Mouse (Mus musculus): ENCODE data around the gene Nudcd3. TPM values are rescaled to one million over a fixed set of nuclear protein-coding genes. Genes with fewer than 3 reads are reported as not detected.

Nudcd3 gene
- total RNA-seq, 2 experiments from 2014 or later: 56.4 to 61.0 TPM

DNA sequence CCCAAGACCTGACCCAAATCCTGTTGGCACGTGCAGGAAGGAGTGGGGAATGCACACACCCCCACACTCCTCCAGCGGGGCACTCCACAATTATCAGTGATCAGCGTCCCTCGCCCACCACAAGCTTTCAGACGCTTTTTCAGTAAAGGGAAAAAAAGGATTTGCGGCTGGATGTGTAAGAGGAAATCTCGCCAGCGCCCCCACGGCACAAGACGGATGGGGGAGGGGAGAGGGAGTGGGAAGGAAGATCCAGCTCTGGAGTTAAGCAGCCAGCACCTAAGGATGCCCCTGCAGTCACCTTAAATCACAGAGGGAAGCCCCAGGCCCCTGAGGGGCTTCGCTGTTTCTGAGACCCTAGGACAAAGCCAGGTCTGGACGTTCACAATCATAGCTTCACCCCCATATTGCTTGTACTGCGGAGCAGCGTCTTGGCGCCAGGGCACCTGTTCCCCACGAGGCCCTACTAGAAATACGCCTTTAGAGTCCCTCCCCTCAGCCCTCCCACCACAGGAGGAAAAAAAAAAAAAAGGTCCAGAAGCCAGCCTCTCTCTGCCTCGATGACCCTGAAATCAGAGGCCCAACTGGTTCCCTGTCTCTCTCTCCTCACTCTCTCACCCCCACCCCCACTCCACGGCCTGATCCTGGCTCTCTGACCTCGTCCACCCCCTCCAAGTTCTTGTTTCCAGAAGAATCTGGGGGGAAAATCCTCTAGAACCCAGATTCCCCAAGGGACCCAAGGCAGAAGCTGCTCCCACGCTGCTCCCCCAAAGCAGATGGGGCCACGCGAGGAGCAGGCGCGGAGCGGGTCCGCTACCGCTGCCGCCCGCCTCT lies 135.8 kb downstream of the Nudcd3 start:
- DNase-seq (ENCODE audit: low spot score in 2 of 2): peak in 1 of 2 experiments; percentile 5

- no peak for DNase-seq (ENCODE audit: low spot score in 2 of 2)
Observed at GRCm38 (mm10) chr11:6063501-6064214, 136.6 kb downstream of the Nudcd3 start.

DNA sequence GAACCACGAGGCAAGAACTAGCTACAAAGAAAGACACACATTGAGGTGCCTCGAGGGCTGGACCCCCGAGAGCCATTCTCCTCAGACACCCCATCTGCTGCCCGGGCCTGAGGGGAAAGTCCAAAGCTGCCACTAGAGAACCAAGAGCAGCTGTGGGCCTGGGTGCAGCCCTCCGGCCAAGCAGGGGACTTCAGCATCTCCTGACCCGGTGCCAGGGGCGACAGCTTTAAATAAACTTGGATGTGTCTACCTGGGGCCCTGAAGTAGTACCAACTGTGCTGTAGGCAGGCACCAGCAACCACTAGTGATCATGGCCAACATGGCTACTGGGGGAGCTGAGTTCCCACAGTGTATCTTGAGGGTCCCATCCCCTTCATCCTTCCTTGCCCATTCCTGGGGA lies 137.2 kb downstream of the Nudcd3 start:
- no peak for DNase-seq (ENCODE audit: low spot score in 2 of 2)

- DNase-seq (ENCODE audit: low spot score in 2 of 2): no peak
Observed at GRCm38 (mm10) chr11:6062329-6062728, 137.9 kb downstream of the Nudcd3 start.

DNA sequence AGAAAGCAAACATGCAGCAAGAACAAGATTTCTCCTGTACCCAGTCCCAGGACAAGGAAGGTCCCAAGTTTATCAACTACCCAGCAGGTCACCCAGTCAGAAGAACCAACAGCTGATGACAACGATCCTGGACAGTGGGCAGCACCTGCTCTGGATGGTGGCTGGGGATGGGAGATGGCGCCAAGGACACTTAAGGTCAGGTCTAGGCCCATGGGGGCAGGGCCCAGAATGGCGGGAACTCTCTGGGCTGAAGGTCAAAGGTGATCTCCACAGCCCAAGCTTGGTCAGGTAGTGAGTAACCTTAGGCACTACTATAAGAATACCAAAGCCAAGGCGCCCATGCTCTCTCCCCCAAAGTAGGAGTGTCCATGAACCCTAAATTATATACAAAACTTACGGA lies 138.3 kb downstream of the Nudcd3 start:
- no peak for DNase-seq (ENCODE audit: low spot score in 2 of 2)

DNA sequence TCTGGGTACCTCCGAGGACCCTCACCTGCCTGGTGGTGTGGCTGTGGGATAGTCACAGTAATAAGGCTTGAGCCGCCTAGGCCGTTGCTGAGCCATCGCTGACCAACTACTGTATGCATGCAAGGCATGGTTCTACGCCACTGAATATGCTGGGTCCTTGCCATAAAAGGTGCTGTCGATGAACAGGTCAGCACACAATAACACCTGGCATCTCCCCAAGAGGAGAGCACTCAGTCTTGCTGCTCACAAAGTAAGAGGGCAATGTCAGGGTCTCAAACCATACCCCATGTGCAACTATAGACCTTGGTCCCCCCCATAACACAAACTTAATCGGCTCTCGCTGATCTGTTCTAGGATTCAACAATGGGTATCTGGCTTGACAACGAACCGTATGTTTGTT lies 141.1 kb downstream of the Nudcd3 start:
- no peak for DNase-seq (ENCODE audit: low spot score in 2 of 2)

Other genes starting within 250 kb of the Nudcd3 start
- 10 to 100 TPM; 61.5 to 66.0 TPM for gene Ykt6, start 244.7 kb downstream of the Nudcd3 start, total RNA-seq (2021)
- gene Camk2b, start 134.1 kb downstream of the Nudcd3 start, total RNA-seq (2021): 100 to 1,000 TPM; 190 to 199 TPM
- under 1 TPM; 0.21 to 0.44 TPM for gene A730071L15Rik, start 386 bp downstream of the Nudcd3 start, total RNA-seq (2021)
- under 1 TPM; 0.05 to 0.12 TPM for gene Npc1l1, start 29.7 kb upstream of the Nudcd3 start, total RNA-seq (2021)
- gene Ddx56, start 67.4 kb upstream of the Nudcd3 start, total RNA-seq (2021): 10 to 100 TPM; 35.1 to 40.9 TPM
- gene Tmed4, start 74.5 kb upstream of the Nudcd3 start, total RNA-seq (2021): 10 to 100 TPM; 70.1 to 72.9 TPM
- 100 to 1,000 TPM; 340 to 351 TPM for gene Ogdh, start 91.2 kb upstream of the Nudcd3 start, total RNA-seq (2021)
- 10 to 100 TPM; 35.6 to 40.1 TPM for gene Zmiz2, start 188.7 kb upstream of the Nudcd3 start, total RNA-seq (2021)
- gene Ppia, start 215.0 kb upstream of the Nudcd3 start, total RNA-seq (2021): 1,000 to 10,000 TPM; 1,218 to 1,228 TPM
- 10 to 100 TPM; 96.2 to 97.0 TPM for gene H2afv, start 244.0 kb upstream of the Nudcd3 start, total RNA-seq (2021)

Measured in gastrocnemius, postnatal 4 days (tissue).